Mouse (Mus musculus) liver, adult 2 months (tissue): ENCODE results near the gene Adgrv1. TPM values are rescaled to one million over a fixed set of nuclear protein-coding genes. Genes with fewer than 3 reads are reported as not detected.

Source experiments
- DNase-seq: peaks from one replicate; pipeline ENCODE4 v3.0.0-alpha.2; 2011; ENCODE audit warnings: low read depth, low spot score; ENCODE audit errors: extremely low read depth
- H3K27ac ChIP-seq: fragments of 200-500 bp; replicated peaks from 2 replicates; pipeline ENCODE4 v1.5.1; 2012; ENCODE audit warnings: low read depth, mild to moderate bottlenecking, control low read depth, inconsistent platforms, low read length; ENCODE audit not compliant: insufficient read depth
- H3K27me3 ChIP-seq: fragments of 200-500 bp; 2 replicates; pipeline ENCODE4 v1.6.1; 2012; ENCODE audit warnings: mild to moderate bottlenecking, moderate library complexity, low read length, inconsistent platforms; ENCODE audit not compliant: control insufficient read depth, insufficient read depth
- H3K36me3 ChIP-seq: fragments of 200-500 bp; 2 replicates; pipeline ENCODE4 v1.6.1; 2012; ENCODE audit warnings: low read length, inconsistent platforms; ENCODE audit not compliant: control insufficient read depth, insufficient read depth
- H3K4me1 ChIP-seq: fragments of 200-500 bp; 2 replicates; pipeline ENCODE4 v1.6.1; 2011; ENCODE audit warnings: low read length; ENCODE audit not compliant: control insufficient read depth, insufficient read depth
- H3K4me3 ChIP-seq: fragments of 200-500 bp; 2 replicates; pipeline ENCODE4 v1.5.1; 2011; ENCODE audit warnings: low read depth, mild to moderate bottlenecking, control low read depth, low read length, moderate library complexity; ENCODE audit not compliant: insufficient read depth
- H3K79me2 ChIP-seq: fragments of 200-500 bp; 2 replicates; pipeline ENCODE4 v1.6.1; 2012; ENCODE audit warnings: inconsistent platforms, mild to moderate bottlenecking, low read length, moderate library complexity; ENCODE audit not compliant: control insufficient read depth, insufficient read depth
- H3K9ac ChIP-seq: fragments of 200-500 bp; 2 replicates; pipeline ENCODE4 v1.6.1; 2012; ENCODE audit warnings: low read depth, mild to moderate bottlenecking, control low read depth, inconsistent platforms, low read length
- CTCF ChIP-seq: fragments of 200-500 bp; IDR thresholded peaks from 2 replicates; pipeline ENCODE4 v1.5.1; 2011; ENCODE audit warnings: low read depth, low read length, control low read depth
- POLR2A ChIP-seq: fragments of 200-500 bp; IDR thresholded peaks from 2 replicates; pipeline ENCODE4 v1.6.1; 2011; ENCODE audit warnings: low read length, control low read depth; ENCODE audit not compliant: insufficient read depth; ENCODE audit errors: extremely low read depth
- WGBS: fragments of 180-500 bp; shearing (Covaris S2); methylation state at CpG from one replicate; pipeline ENCODE4 v1.1.7; 2018; 5-methylcytosine and 5-hydroxymethylcytosine counted together
- polyA plus RNA-seq: library from polyadenylated mRNA; depleted of rRNA; stranded (reverse); fragments of >200 nt; gene quantifications from 2 replicates; pipeline ENCODE4 v1.2.3, GENCODE M21; 2012
- total RNA-seq: library from RNA; depleted of rRNA; stranded (reverse); fragments of >200 nt; gene quantifications from 2 replicates; pipeline ENCODE4 v1.2.3, GENCODE M21; 2014

Gene Adgrv1
- total and polyA plus RNA-seq, 2 experiments: 1.5 to 3.1 TPM

DNA sequence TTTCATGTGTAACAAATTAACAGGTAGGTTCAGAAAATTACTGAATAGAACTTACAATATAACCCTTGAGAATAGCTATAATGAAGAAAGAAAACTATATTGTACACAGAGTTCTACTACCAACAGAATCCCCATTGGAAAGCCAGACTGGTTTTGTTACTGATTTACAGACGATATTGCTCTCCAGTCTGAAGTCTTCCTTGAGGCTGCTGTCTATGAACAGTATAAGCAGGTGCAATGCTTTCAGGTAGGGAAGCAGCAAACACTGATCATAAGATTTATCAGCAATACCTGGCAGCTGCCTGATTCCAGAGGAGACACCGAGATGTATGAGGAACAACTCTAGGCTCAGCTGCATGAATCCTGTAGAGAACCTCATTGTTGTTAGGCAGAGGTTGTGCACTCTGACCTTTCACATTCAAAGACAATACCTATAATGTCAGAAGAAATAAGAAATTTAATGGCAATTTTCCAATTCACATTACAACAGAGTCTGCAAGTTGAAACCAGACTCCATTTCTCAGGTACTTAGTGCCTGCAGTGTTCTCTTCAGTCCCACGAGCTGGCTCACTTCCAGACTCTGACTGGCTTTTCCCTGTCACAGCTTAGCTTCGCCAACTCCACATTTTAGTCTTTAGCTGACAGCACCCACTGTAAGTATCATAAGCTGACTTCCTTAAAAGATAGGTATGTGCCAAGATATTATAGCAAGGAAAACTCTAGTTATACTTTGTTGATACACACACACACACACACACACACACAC lies 247.2 kb downstream of the Adgrv1 start:
- peak; percentile 15 for DNase-seq
- no peak overlapping the region for H3K27ac ChIP-seq

DNA sequence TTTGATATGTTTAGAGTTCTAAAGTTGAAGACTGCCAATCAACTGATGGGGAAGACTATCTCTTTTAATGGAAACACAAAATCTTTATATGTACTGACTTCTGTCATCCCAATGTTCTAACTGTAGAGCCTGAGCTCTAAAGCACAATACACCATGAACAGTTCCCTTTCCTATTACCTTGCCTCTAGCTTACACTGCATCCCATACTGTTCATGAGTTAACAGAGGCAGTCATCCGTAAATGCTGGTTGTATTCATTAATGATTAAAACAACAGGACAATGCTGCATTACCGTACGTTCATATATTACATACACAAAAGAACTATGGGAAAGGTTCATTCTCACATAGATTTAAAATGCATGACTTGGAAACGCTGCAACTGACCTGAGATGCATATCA lies 251.1 kb downstream of the Adgrv1 start:
- no peak for TF ChIP-seq POLR2A
- no peak for TF ChIP-seq CTCF
- no peak overlapping the region for H3K27ac ChIP-seq
- H3K27me3 ChIP-seq: no peaks in the 10 kb centered on the region
- WGBS: 87% methylated on average over 4 of the region's 4 CpGs
- H3K79me2 ChIP-seq: no peaks in the 10 kb centered on the region
- no peak overlapping the region for H3K9ac ChIP-seq
- H3K4me1 ChIP-seq: peaks cover 2% of the 10 kb centered on the region
- H3K36me3 ChIP-seq: no peaks in the 10 kb centered on the region
- DNase-seq: no peak
- H3K4me3 ChIP-seq: no peak overlapping the region

More for the DNA sequence above, 247.2 kb downstream of the Adgrv1 start:
- 59% methylated on average over 4 of the region's 4 CpGs for WGBS
- peaks cover 2% of the 10 kb centered on the region for H3K4me1 ChIP-seq
- no peak for TF ChIP-seq POLR2A
- TF ChIP-seq CTCF: no peak
- H3K4me3 ChIP-seq: no peak overlapping the region
- no peaks in the 10 kb centered on the region for H3K79me2 ChIP-seq
- no peaks in the 10 kb centered on the region for H3K36me3 ChIP-seq
- H3K9ac ChIP-seq: no peak overlapping the region
- no peaks in the 10 kb centered on the region for H3K27me3 ChIP-seq

DNA sequence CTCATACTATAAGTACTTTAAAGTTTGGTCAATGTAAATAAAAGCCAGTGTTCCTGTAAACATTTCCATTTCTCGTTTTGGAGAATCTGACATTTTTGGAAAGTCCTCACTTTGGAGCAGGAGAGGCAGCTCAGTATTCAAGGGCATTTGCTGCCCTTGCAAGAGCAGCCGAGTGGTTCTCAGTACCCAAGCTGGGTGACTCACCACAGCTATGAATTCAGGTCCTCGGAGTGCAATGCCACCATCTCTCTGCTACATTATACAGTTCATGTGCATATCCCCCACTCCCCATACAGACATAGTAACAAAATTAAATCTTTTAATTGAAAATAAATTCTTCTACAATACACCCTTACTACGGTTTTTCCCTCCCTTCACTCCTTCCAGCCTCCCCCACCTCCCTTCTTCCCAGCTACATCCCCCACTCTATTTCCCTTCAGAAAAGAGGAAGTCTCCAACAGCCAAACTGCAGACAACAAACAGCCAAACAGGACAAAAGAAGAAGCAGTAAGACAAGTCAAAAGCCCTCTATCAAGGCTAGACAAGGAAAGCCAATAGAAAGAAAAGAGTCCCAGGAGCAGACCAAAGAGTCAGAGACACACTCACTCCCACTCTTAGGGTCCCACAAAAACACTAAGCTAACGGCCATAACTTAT lies 262.0 kb downstream of the Adgrv1 start:
- no peak for TF ChIP-seq CTCF
- DNase-seq: no peak
- Histone ChIP-seq H3K27ac (no peak overlapping the region), H3K27me3 (no peaks in the 10 kb centered on the region), H3K9ac (no peak overlapping the region), H3K4me1 (peaks cover 10% of the 10 kb centered on the region), H3K4me3 (no peak overlapping the region), H3K79me2 (no peaks in the 10 kb centered on the region), H3K36me3 (no peaks in the 10 kb centered on the region)
- WGBS: 74% methylated on average over 5 of the region's 5 CpGs

DNA sequence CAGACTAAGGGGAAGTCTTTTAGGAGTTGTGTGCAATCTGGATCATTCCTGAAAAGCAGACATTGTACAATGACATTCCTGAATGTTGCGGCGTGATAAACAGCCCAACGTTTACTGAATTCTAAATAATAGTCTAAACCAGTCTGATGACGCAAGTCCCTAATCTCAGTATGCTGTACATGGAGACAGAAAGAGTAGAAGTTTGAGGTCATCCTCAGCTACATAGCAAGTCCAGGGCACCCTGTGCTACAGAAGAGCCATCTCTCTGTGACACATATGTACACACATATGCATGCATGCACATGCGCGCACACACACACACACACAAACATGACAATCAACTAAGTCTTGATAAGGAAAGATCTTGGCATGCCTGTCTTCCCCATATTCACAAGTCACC lies 262.8 kb downstream of the Adgrv1 start:
- Histone ChIP-seq H3K27ac (no peak overlapping the region), H3K79me2 (no peaks in the 10 kb centered on the region), H3K36me3 (no peaks in the 10 kb centered on the region), H3K27me3 (no peaks in the 10 kb centered on the region), H3K4me1 (peaks cover 10% of the 10 kb centered on the region), H3K4me3 (no peak overlapping the region), H3K9ac (no peak overlapping the region)
- TF ChIP-seq POLR2A (no peak), CTCF (no peak)
- 72% methylated on average over 6 of the region's 6 CpGs for WGBS
- DNase-seq: no peak

DNA sequence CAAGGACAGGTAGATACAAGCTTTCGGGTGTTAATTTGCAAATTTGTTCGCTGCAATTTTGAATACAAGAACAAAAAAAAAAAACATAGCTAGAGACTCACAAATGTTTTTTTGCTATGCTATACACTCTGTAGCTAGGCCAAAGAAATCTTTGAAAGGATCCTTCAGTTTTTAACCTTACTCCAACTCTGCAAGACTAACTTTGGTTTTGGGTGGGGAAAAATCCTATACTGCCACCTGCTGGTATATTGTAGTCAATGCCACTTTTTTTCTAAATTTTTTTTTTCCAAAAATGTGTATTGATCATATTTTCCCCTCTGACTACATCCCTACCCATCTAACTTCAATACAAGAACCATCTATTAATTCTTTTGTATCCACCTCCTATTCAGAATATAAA lies 263.4 kb downstream of the Adgrv1 start:
- Histone ChIP-seq H3K4me1 (peaks cover 10% of the 10 kb centered on the region), H3K9ac (no peak overlapping the region), H3K27me3 (no peaks in the 10 kb centered on the region), H3K27ac (peak overlapping the region; percentile 55), H3K36me3 (no peaks in the 10 kb centered on the region), H3K79me2 (no peaks in the 10 kb centered on the region), H3K4me3 (no peak overlapping the region)
- TF ChIP-seq POLR2A: no peak
- TF ChIP-seq CTCF: peak; percentile 44
- DNase-seq: peak; percentile 71
- 46% methylated on average over 2 of the region's 2 CpGs for WGBS

DNA sequence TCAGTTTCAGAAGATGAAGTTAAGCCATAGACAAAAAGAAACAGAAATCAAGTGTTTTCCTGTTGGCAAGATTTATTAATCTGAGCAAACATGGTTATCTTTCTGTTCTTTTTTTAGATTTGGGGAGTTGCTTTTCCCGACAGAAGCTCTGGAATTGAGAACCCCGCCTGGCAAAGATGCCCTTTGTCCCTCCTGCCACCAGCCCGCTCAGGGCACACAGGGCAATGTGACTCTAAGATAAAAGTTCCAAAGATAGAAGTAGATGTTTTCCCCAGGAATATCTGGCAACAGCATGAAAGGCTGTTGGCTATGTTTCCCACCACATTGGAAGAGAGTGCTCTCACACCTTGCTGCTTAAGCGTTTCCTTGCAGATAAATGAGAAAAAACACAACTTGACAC lies 264.0 kb downstream of the Adgrv1 start:
- no peaks in the 10 kb centered on the region for H3K79me2 ChIP-seq
- H3K36me3 ChIP-seq: no peaks in the 10 kb centered on the region
- DNase-seq: peak; percentile 98
- peak overlapping the region; percentile 83 for H3K27ac ChIP-seq
- 5% methylated on average over 4 of the region's 4 CpGs for WGBS
- no peak overlapping the region for H3K4me3 ChIP-seq
- TF ChIP-seq CTCF (no peak), POLR2A (no peak)
- H3K4me1 ChIP-seq: peaks cover 10% of the 10 kb centered on the region
- no peaks in the 10 kb centered on the region for H3K27me3 ChIP-seq
- H3K9ac ChIP-seq: peak overlapping the region; percentile 65
